Mouse (Mus musculus) cerebral cortex, adult 2 months (tissue): ENCODE results near the gene P2ry6.

Experiments used
- WGBS: fragments of 180-500 bp; shearing (Covaris S2); methylation state at CpG from one replicate; pipeline ENCODE4 v1.1.7; 2018; 5-methylcytosine and 5-hydroxymethylcytosine counted together

The P2ry6 gene

GRCm38 (mm10) chr7:100915204-100915603 is 59.2 kb downstream of the P2ry6 start:
- 67% methylated on average over 5 of the region's 5 CpGs for WGBS

- WGBS = 45% methylated on average over 9 of the region's 9 CpGs
Observed at GRCm38 (mm10) chr7:100911791-100912190, 62.7 kb downstream of the P2ry6 start.

- WGBS = 71% methylated on average over 2 of the region's 2 CpGs
Observed at GRCm38 (mm10) chr7:100911246-100911770, 63.1 kb downstream of the P2ry6 start.

DNA sequence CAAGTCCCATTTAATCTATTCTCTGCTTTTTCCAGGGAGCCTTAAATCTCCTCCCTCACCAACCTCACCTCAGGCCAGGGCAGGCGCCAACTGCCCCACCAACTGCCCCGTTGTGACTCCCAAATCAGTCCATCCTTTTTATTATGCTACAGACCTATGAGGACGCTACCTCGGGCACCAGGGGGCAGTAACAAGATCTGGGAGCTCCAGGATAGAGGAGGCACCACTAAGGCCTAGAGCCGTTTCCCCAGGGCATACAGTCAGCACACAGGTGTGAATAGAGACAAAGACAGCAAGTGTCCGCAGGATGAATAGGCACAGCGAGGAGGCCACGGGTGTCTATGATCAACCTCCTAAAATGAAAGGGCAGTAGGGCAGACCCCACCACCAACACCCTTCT is 65.9 kb downstream of the P2ry6 start:
- 65% methylated on average over 8 of the region's 8 CpGs for WGBS

GRCm38 (mm10) chr7:100908061-100908460 is 66.4 kb downstream of the P2ry6 start:
- WGBS = 80% methylated on average over 8 of the region's 8 CpGs

DNA sequence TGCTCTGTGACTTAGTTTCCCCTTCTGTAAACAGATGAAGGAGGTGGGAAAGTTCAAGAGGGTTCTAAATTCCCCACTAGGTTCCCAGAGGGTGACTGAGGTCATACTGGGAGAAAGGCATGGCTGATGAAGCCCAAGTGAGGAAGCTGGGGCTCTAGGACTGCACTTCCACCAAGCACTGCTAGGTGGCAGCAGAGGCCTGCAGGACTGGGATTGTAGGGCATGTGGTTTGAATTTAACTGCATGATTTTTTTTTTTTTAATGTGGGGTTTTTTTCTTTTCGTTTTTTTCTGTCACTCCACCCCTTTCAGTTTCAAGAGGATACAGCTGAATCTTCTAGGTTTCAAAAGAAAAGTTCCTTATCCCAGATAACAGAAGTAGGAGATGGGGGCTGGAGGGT is 67.2 kb downstream of the P2ry6 start:
- 0% methylated on average over 1 of the region's 1 CpGs for WGBS

DNA sequence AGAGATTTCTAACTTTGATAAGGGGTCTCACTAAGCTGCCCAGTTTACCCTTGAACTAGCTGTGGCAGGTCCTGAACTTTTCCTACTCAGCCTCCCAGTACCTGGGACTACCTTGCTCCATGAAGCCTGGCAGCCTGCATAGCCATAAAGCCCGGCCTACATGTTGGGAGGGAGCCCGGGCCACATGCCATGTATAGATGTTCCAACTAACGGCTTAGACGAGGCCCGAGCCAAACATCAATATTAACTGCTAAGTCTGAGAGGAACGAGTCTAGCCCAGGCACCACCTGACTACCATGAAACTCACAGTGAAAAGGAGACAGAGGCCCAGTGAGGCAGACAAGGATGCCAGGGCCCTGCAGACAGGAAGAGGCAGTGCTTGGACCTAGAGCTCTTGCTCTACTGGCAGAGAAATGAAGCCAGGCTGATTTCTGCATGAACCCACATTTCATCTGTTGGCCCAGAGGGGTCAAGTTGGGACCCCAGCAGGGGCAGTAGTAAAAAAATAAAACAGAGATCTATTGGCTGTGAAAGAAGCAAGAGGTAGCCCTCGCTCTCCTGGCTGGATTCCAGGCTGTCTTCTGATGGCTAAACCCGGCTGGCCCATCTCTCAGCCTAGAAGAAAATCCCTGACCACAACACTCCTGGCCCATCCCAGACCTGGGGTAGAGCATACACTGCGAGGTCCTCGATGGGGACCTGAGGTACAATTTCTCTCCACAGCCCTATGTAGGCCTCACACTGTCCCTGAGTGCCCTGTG is 68.2 kb downstream of the P2ry6 start:
- 74% methylated on average over 10 of the region's 10 CpGs for WGBS

DNA sequence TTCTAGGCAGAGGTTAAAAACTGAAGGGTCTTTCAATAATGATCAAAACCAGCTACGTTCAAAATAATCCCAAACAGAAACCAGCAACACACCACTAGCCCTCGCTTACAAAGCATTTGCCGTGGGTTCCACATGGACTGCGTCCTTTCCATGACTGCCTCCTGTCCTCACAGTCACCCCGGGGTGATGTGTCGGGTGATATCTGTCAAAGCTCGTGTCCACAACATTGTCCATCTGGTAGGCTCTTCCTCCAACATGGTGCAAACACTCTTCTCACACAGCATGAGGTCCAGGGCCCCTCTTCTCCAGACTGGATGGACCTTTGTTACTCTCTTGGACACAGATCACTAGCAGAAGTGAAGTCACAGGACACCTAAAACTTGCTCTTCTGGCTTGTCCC is 69.4 kb downstream of the P2ry6 start:
- 92% methylated on average over 7 of the region's 7 CpGs for WGBS

DNA sequence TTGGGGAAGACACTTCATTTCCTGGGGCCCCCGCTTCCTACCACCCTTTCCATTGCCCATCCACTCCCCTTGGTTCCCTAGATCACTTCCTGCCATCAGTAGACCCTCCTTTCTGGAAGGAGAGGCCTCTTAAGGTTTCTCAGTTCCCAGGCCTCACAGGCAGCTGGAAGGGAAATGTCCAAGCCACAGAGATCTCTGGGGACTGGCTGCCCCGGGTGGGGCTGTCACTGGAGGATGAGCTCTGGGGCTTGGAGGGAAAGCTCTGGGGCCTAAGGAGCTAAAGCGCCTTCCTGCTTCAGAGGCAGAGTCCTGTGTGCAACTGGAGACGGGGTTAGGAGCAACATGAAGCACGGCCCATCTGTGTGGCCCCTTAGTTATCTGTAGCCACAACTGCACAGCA is 69.8 kb downstream of the P2ry6 start:
- 89% methylated on average over 5 of the region's 5 CpGs for WGBS

DNA sequence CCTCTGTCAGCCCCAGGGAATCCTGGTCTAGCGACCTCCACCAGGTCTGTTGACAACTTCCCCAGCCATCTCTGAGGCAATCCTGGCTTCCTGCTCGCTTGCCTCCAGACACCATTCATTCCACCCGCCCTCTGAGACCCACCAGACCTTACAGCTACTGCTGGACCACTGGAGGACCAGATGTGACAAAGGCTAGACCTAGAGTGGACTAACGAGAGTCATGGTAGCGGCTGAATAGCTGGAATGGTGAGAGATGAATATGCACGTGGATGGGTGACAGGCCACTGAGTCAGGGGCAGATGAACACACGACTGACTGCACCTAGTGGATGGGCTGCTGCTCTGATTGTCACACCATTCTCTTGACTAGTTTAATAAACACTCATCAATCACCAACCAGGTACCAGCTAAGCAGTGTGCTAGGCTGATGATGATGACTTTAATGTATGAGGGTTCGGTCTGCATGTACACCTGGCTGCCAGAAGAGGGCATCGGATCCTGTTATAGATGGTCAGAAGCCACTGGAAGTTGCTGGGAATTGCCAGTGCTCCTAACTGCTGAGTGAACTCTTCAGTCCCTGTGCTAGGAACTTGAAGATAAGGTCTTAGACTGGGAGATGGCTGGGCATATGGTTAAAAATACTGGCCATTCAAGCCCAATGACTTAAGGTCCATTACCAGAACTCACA is 71.9 kb downstream of the P2ry6 start:
- 81% methylated on average over 9 of the region's 9 CpGs for WGBS

- 85% methylated on average over 5 of the region's 5 CpGs for WGBS
Observed at GRCm38 (mm10) chr7:100897828-100898227, 76.6 kb downstream of the P2ry6 start.

DNA sequence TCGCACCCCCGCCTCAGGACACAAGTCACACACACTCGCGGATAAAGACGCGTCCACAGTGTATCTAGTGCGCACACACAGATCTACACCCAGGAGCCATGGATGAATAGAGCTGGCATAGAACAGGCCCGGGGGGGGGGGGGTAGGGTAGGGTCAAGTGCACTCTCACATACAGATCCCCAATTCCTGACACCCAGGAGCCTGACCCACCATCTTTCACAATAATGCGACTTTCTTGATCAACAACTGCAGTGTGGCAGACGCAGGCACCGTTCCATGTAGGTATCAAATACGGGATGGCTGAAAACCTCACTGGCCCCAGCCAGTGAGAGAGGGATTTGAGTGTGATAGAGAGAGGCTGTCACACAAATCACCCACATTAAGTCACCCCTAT is 79.6 kb downstream of the P2ry6 start:
- WGBS = 5% methylated on average over 12 of the region's 12 CpGs

DNA sequence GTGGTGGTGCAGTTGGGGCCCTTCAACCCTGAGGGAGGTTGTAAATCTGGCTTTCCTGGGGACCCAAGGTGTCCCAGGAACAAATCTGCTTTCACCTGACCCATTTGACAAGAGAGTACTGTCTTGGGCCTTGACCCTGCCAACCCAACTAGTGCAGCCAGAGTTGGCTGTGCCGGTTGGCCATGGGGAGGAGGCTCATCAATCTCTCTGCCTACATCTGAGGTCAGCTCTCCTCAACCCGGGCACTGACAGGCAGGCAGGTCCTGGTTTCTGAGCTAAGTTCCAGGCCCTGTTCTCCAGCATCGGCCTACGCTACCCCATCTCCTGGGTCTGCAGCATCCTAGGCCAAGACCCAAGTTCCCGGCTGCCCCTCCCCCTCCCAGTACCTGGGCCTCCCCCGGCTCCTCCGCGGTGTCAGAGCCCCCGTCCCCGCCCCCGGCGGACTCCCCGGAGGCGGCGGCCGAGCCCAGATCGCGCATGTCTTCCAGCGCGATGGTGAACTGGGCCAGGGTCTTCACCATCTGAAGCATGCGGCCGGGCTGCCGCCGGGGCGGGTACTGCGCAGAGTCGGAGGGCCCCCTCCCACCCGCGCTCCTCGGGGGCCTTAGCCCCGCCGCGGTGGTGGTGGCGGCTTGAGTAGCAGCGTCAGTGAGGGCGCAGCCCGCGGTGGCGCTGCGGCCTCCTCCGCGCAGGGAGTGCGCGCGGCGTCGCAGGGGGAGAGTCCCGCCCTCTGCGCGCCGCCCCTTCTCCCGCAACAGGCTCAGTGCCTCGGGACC is 80.2 kb downstream of the P2ry6 start:
- WGBS = 3% methylated on average over 53 of the region's 53 CpGs

GRCm38 (mm10) chr7:100893249-100894056 is 81.0 kb downstream of the P2ry6 start:
- WGBS = 24% methylated on average over 20 of the region's 20 CpGs
